Mouse (Mus musculus) layer of hippocampus, postnatal 14 days (tissue): ENCODE measurements at regions not wholly inside any gene's neighbourhood (a gene's known extent, or its start where the extent isn't known, plus 50 kb on each side); places are given as distances from the start of the nearest gene placed in this dataset.

ENCODE experiments used
- DNase-seq, 2 experiments: peaks; one replicate each; pipeline ENCODE4 v3.0.0; 2021 to 2022; ENCODE audit warnings: low spot score in 2 of 2, mixed read lengths in 1 of 2

GRCm38 (mm10) chr16:90666271-90666986, 60.8 kb downstream of the Mis18a start:
- no peak for DNase-seq

GRCm38 (mm10) chr16:90664086-90664485, 63.1 kb downstream of the Mis18a start:
- DNase-seq: peak in 1 of 2 experiments; percentile 43

GRCm38 (mm10) chr16:90658050-90658449, 69.2 kb downstream of the Mis18a start:
- DNase-seq: no peak

GRCm38 (mm10) chr16:90657027-90657426, 70.2 kb downstream of the Mis18a start:
- no peak for DNase-seq

GRCm38 (mm10) chr16:90656571-90657011, 70.6 kb downstream of the Mis18a start:
- DNase-seq: peak; percentile 52 to 64

GRCm38 (mm10) chr16:90654853-90655252, 72.4 kb downstream of the Mis18a start:
- no peak for DNase-seq

- DNase-seq: no peak
Observed at GRCm38 (mm10) chr16:90652821-90653220, 74.4 kb downstream of the Mis18a start.

- DNase-seq: no peak
Observed at GRCm38 (mm10) chr16:90648161-90648560, 79.0 kb downstream of the Mis18a start.

- no peak for DNase-seq
Observed at GRCm38 (mm10) chr16:90642671-90643070, 84.5 kb downstream of the Mis18a start.

GRCm38 (mm10) chr16:90635216-90635615, 92.0 kb downstream of the Mis18a start:
- DNase-seq: no peak

- no peak for DNase-seq
Observed at GRCm38 (mm10) chr16:90629976-90630375, 97.2 kb downstream of the Mis18a start.

- DNase-seq: no peak
Observed at GRCm38 (mm10) chr16:90629121-90629930, 97.9 kb downstream of the Mis18a start.

GRCm38 (mm10) chr16:90628605-90629120, 98.5 kb downstream of the Mis18a start:
- DNase-seq: no peak

- DNase-seq: no peak
Observed at GRCm38 (mm10) chr16:90626035-90626670, 101.1 kb downstream of the Mis18a start.

- DNase-seq: no peak
Observed at GRCm38 (mm10) chr16:90625301-90626034, 101.7 kb downstream of the Mis18a start.

- DNase-seq: peak; percentile 35 to 73
Observed at GRCm38 (mm10) chr16:90624039-90624625, 103.1 kb downstream of the Mis18a start.

GRCm38 (mm10) chr16:90622677-90623225, 104.5 kb downstream of the Mis18a start:
- no peak for DNase-seq

- DNase-seq: peak; percentile 64 to 87
Observed at GRCm38 (mm10) chr16:90621761-90622411, 105.3 kb downstream of the Mis18a start.

GRCm38 (mm10) chr16:90619565-90620311, 107.5 kb downstream of the Mis18a start:
- DNase-seq: no peak
